Mouse (Mus musculus) kidney, adult 9 months (tissue): ENCODE measurements around the gene Khdc3.
"Not testable (repeated sequence)": the region's sequence is repeated elsewhere in the genome, so short reads cannot be mapped to it uniquely, and the experiment has no call there.

Experiments used
- DNase-seq: peaks from one replicate; pipeline ENCODE4 v3.0.0; 2022

Khdc3 gene

GRCm38 (mm10) chr9:73101536-73101935 is at the start of gene Khdc3:
Gene Khdc3 (plus strand): TSS chr9:73101836.
- no peak for DNase-seq

DNA sequence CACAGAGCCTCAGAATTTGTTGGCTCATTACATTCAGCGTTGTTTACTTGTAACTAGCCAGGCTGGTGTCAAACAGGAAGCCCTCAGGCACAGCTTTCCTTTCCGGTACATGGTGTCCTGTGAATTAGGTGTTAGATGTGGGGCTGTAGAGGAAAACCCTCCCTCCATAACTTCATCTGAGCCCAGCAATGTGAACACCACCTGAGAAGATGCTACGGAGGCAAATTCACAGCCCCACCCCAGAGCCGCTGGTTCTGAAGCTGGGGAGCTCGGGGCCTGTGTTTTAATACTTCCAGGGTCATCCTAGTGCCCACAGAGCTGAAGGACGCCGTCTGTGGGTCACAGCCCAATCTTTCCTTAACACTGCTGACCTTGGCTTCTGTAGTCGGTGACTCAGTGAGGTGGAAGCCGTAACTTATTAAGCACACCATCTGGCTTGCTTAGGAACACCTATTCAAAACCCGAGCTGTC is 46.2 kb upstream of the Khdc3 start:
- peak; percentile 56 for DNase-seq

GRCm38 (mm10) chr9:73059224-73059623 is 42.4 kb upstream of the Khdc3 start:
- DNase-seq = no peak

- DNase-seq = peak; percentile 36
These were observed 37.9 kb upstream of the Khdc3 start for GRCm38 (mm10) chr9:73063621-73064290.

DNA sequence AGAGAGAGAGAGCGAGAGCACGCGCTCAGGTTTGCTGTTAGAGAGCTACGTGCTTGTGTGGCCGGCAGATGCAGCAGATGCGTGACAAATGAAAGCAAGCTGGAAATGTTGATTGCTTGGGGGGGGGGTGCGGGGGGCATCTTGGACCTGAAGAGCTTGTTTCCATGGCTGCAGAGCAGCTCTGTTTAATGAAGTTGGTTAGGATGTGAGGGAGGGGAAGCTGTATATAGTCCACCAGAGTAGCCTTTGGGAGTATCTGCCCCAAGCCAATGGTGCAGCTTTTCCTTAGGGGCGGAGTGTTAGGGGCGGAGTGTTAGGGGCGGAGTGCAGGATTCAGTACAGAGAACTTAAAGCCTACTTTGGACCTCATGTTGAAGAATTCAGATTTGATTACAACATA is 34.5 kb upstream of the Khdc3 start:
- DNase-seq = no peak

GRCm38 (mm10) chr9:73068230-73068679 is 33.4 kb upstream of the Khdc3 start:
- peak; percentile 80 for DNase-seq

GRCm38 (mm10) chr9:73068688-73069087 is 32.9 kb upstream of the Khdc3 start:
- DNase-seq = no peak

- peak; percentile 27 for DNase-seq
These were observed 30.5 kb upstream of the Khdc3 start for GRCm38 (mm10) chr9:73070971-73071659.

GRCm38 (mm10) chr9:73072426-73072825 is 29.2 kb upstream of the Khdc3 start:
- no peak for DNase-seq

DNA sequence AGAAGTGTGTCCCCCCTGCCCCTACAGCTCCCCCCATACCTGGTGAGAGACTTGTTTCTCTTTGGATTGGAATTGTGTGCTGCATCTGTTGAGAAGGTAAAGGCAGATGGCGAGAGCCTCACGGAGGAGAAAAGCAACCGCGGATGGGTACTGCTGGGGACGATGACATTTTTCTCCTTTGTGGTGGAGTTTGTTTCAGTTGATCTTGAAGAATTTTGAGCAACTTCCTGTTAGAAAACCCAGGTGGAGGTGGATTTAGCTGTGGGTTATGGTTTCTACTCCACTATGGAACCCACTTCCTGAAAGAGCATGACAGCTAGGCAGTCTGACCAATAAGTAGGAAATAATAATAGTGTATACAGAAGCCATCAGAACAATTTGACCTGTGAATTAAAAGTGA is 28.5 kb upstream of the Khdc3 start:
- no peak for DNase-seq

- not testable (repeated sequence) for DNase-seq
These were observed 22.3 kb upstream of the Khdc3 start for GRCm38 (mm10) chr9:73079349-73079748.

DNA sequence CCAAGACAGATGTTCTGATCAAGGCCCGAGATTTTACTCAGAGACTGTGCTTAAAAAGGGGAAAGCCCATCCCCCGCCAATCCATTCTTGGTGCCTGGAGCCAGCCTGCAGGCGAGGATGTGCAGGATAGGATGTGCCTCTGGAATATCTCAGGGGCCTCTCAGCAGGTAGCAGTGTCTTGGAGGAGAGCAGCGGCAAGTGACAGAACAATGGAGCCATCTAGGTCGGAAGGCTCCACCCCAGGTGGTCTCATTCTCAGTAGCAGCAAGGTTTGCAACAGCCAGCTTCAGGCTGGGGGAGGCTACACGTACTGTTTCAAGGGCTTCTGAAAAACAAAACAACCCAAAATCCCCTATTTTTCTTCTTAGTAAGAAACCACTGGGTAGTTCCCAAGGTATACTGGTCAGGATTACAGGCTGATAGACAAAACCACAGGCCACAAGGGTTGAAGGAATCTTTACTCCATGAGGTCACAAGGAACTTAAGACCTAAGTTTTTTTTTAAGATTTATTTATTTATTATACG is 21.8 kb upstream of the Khdc3 start:
- DNase-seq = no peak

- no peak for DNase-seq
These were observed 19.2 kb upstream of the Khdc3 start for GRCm38 (mm10) chr9:73082291-73083000.

DNA sequence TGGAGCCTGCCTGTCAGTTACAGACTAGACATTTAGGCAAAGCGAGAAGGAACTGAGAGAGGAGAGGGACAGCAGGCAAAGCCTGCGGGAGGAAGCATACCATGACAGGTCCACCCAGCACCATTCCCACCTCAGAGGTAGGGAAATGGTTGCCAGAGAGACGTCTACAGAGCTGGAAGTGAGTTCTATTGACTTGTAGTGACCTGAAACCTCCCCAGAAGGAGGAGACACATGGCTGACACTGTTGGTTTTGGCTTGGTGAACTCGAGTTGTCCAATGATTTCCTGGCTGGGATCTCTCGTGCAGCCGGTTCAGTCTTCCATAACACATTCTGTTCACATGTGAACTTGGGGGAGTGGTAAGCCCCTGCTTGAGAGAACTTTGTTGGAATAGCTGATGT is 17.7 kb upstream of the Khdc3 start:
- no peak for DNase-seq

DNA sequence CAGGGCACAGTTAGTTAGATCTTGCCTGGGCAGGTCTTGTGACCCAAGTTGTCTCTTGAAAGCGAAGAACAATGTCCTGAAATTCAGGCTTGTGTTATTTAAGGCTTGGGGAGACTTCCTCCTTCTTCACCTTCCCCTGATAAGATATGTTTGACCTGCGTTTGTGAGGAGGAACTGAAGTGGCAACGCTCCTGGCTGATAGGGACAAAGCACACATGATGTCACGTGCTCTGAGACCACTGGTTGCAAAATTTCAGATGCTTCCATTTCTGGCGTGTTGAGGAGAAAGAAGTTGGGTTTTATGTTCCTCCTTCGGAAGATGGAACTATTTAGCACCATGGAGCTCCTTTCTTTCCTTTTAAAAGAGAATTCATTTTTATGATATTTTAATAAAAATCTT is 15.8 kb upstream of the Khdc3 start:
- DNase-seq = no peak

- DNase-seq = no peak
These were observed 14.5 kb upstream of the Khdc3 start for GRCm38 (mm10) chr9:73087121-73087520.

DNA sequence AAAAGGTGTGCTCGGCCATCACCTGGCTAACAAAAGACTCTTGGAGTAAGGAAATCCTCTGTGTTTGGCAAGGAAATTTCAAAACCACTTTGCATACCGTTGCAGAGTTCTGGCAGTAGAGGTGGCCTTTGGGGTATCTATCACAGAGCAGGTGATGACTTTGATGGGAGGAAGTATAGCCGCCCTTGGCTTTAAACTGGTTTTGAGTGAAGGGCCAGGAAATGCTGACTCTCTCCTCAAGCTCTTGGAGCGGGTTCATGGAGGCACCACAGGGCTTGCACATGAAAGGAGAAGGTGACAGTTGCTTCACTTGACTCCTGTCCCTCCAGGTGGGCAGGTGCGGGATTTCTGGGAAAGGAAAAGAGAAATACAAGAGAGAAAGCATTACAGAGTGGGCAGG is 14.1 kb upstream of the Khdc3 start:
- DNase-seq = no peak

DNA sequence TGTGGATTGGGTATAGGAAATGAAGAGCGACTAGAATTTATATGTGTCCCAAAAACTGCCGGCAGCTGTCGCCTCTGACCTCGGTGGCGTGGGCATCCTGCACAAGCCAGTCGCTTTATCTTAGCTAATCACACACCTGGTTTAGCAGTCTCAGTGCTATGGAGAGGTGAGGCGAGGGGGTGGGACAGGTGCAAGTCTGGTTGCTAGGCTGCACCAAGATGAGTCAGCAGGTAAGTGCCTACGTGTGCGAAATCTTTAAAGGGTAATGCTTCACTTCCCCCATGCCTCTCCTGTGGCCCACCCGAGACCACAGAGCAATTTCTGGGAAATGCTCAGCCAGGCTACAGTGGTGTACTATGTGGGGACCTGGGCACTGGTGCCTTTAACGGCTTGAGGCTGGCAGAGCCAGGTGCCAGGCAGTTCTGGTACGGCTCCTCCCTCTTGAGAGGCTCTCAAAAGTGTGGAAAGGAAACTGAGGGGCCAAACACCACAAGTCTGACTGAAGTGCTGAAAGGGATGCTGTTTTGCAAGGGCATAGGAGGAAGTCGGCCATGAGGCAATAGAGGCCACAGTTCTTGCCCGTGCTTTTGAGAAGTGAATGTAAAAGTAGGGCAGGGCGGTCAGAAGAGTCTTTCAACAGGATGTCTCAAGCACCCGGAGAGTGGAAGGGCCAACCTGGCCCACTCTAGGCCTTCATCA is 12.3 kb upstream of the Khdc3 start:
- DNase-seq = no peak

- DNase-seq = no peak
These were observed 11.5 kb upstream of the Khdc3 start for GRCm38 (mm10) chr9:73090121-73090520.

DNA sequence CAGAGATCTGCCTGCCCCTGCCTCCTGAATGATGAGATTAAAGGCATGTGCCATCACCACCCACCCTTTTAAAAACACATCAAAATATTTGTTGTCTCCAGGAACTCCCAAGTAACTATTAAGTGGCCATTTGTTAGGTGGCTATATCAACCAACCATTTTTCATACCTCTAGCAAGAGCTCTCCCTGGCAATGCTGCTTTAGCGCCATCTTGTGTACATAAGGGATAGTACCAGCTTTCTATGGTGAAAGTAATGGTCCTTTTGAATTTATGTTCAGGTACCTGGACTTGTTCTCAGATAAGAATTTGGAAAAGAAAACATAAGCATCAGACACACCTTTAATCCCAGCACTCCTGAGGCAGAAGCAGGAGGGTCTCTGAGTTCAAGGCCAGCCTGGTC is 9.9 kb upstream of the Khdc3 start:
- peak; percentile 75 for DNase-seq

DNA sequence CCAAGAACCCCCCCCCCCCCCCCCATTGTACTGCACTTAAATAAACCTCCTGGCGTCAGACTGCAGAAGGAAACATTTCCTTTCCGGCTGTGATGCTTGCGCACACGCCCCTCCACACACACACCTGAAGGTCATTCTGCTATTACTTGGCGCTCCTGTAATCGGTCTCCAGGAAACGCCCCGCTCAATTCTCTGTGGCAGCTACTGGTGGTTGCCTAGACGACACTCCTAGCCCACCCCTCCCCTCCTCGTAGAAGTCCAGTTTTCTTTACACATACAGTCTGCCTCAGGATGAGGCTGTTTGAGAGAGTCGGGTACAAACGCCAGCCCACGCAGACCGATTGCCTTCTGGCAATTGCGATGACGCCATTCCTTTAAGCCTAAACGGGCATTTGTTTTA is 7.1 kb upstream of the Khdc3 start:
- DNase-seq = no peak

DNA sequence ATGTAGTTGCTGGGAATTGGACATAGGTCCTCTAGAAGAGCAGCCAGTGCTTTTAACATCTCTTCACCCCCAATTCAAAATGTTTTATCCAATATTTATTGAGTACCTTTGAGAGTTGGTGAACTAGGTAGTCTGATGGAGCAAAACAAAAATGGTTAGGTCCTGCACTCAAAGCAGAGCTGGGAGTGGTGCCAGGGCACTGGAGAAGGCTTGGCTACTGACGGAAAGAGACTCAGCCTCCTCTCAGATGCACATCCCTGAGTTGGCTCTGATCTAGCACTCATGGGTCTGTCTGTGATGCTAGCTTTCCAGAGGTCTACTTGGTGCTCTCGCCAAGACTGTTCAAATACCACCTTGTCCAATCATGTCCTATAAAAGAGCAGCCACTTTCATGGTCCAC is 3.7 kb upstream of the Khdc3 start:
- DNase-seq = no peak

DNA sequence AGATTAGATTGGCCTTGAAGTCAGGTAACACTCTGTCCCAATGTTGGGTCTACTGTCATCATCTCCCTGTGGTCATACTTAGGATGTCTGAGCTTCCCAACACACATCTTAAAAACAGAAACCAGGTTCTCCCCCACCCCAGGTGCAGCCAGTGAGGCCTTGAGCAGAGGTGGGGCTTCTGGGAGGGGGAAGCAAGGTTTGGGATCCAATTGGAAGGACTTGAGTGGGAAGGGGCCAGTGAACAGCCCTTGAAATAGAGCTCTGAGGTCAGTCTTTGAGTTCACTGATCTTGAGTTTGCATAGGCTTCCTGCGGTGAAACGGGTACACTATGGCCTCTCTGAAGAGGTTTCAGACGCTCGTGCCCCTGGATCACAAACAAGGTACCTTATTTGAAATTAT is 545 bp downstream of the Khdc3 start, which contains the start of gene Gm20509:
TSS of gene Gm20509 (plus strand) at position 290 of the 400 bp plus-strand sequence.
- DNase-seq = no peak
